Comparison of ENCODE assay signal across 8 mouse cellular contexts in genomic region chr10:128338948-128339347, GRCm38 (mm10). TPM values are rescaled to one million over a fixed set of nuclear protein-coding genes. Genes with fewer than 3 reads are reported as not detected.
DNase-seq lines count a peak whose midpoint lies in the region; ATAC-seq and TF ChIP-seq lines count a peak whose summit lies in the region.

No protein-coding gene starts in this region.

- no peak for TF ChIP-seq EP300 in MEL (IDR thresholded peaks at IDR 0.05; ENCODE audit: low read depth in 1 of 2, low read length in 2 of 2)
- no peak for TF ChIP-seq EP300 in heart, postnatal 0 days (IDR thresholded peaks at IDR 0.05; ENCODE audit: low read depth)

- H3K79me2 ChIP-seq in MEL (ENCODE audit: control insufficient read depth, insufficient read depth, low read length, poor library complexity) (peaks cover 58% of the 10 kb centered on the region), macrophage (ENCODE audit: inconsistent target) (peaks cover 60% of the 10 kb centered on the region)

- TF ChIP-seq RAD21 in MEL (IDR thresholded peaks at IDR 0.05; ENCODE audit: low read depth, low read length) = no peak

- DNase-seq in MEL (ENCODE audit: low read depth, low spot score) = no peak
- no peak for DNase-seq in heart, postnatal 0 days (ENCODE audit: low spot score)
- no peak for DNase-seq in thymus, postnatal 14 days
- no peak for DNase-seq in natural killer cell, adult 2 months (ENCODE audit: low spot score in 2 of 2)
- no peak for DNase-seq in adrenal gland, postnatal 25 days

- H3K9ac ChIP-seq in MEL (ENCODE audit: control insufficient read depth, low read depth, low read length, poor library complexity, severe bottlenecking) = peak overlapping the region; percentile 51
- peak overlapping the region; percentile 86 for H3K9ac ChIP-seq in heart, postnatal 0 days (replicated peaks; ENCODE audit: low read depth, low read length)

- WGBS in heart, postnatal 0 days = 20% methylated on average over 2 of the region's 2 CpGs
- WGBS in macrophage (ENCODE audit: missing documents) = 79% methylated on average over 2 of the region's 2 CpGs

- H3K4me3 ChIP-seq in erythroblast, embryonic 14.5 days (replicated peaks) = peak overlapping the region; percentile 95
- H3K4me3 ChIP-seq in MEL (ENCODE audit: control insufficient read depth in 1 of 2, insufficient read depth in 1 of 2, low read depth in 2 of 2, low read length in 2 of 2) (peak overlapping the region; percentile 20 to 28; a peak in 1 of 4 replicates), macrophage (ENCODE audit: inconsistent target) (peak overlapping the region; percentile 72)
- H3K4me3 ChIP-seq in heart, postnatal 0 days (ENCODE audit: low read depth, low read length) = peak overlapping the region; percentile 80

- peaks cover 90% of the 10 kb centered on the region for H3K4me1 ChIP-seq in erythroblast, embryonic 14.5 days (ENCODE audit: control insufficient read depth)
- peaks cover 32 to 50% of the 10 kb centered on the region in 2 experiments for H3K4me1 ChIP-seq in MEL (ENCODE audit: control insufficient read depth in 1 of 2, insufficient read depth in 2 of 2, low read length in 2 of 2)
- peaks cover 49% of the 10 kb centered on the region for H3K4me1 ChIP-seq in heart, postnatal 0 days (ENCODE audit: control insufficient read depth, insufficient read depth)

- no peak for ATAC-seq in erythroblast, adult 5-6 weeks (replicated peaks; ENCODE audit: low FRiP score, poor library complexity, severe bottlenecking)
- ATAC-seq in heart, postnatal 0 days (ENCODE audit: insufficient read depth, low read depth) = no peak

- H3K36me3 ChIP-seq in erythroblast, embryonic 14.5 days (ENCODE audit: control insufficient read depth) = peaks cover 49% of the 10 kb centered on the region
- H3K36me3 ChIP-seq in MEL (ENCODE audit: control insufficient read depth in 1 of 2, insufficient read depth in 2 of 2, low read length in 2 of 2) = peaks cover 8 to 71% of the 10 kb centered on the region in 2 experiments
- H3K36me3 ChIP-seq in heart, postnatal 0 days (replicated peaks; ENCODE audit: control insufficient read depth, insufficient read depth, low read length) = no peaks in the 10 kb centered on the region
- H3K36me3 ChIP-seq in macrophage (ENCODE audit: inconsistent target) = no peaks in the 10 kb centered on the region

- peak overlapping the region; percentile 90 for H3K4me2 ChIP-seq in heart, postnatal 0 days (ENCODE audit: low read depth, low read length)

- no peak for TF ChIP-seq CTCF in MEL (IDR thresholded peaks at IDR 0.05 in 2 of 3, conservative IDR thresholded peaks at IDR 0.05 in 1 of 3; ENCODE audit: control insufficient read depth in 1 of 3, insufficient read depth in 1 of 3, low read depth in 2 of 3, low read length in 3 of 3, poor library complexity in 1 of 3, severe bottlenecking in 1 of 3)
- no peak for TF ChIP-seq CTCF in heart, postnatal 0 days (IDR thresholded peaks at IDR 0.05; ENCODE audit: low read depth)

- H3K9me3 ChIP-seq in erythroblast, embryonic 14.5 days (ENCODE audit: control insufficient read depth, low read length) = no peaks in the 10 kb centered on the region
- no peaks in the 10 kb centered on the region for H3K9me3 ChIP-seq in MEL (replicated peaks; ENCODE audit: insufficient read depth, low read length)
- no peaks in the 10 kb centered on the region for H3K9me3 ChIP-seq in heart, postnatal 0 days (replicated peaks; ENCODE audit: control insufficient read depth, low read length)

- no peak for TF ChIP-seq POLR2A in MEL (IDR thresholded peaks at IDR 0.05; ENCODE audit: control insufficient read depth in 1 of 2, insufficient read depth in 1 of 2, low read depth in 1 of 2, low read length in 2 of 2, poor library complexity in 1 of 2)

- H3K27me3 ChIP-seq in erythroblast, embryonic 14.5 days (ENCODE audit: control insufficient read depth) = no peaks in the 10 kb centered on the region
- H3K27me3 ChIP-seq in MEL (ENCODE audit: control insufficient read depth in 1 of 2, insufficient read depth in 2 of 2, low read length in 2 of 2) = no peaks in the 10 kb centered on the region
- H3K27me3 ChIP-seq in heart, postnatal 0 days (ENCODE audit: control insufficient read depth, insufficient read depth, low read length) = no peaks in the 10 kb centered on the region

- peak overlapping the region; percentile 56 for H3K27ac ChIP-seq in MEL (ENCODE audit: control insufficient read depth, low read depth, low read length)
- H3K27ac ChIP-seq in heart, postnatal 0 days (ENCODE audit: low read depth) = peak overlapping the region; percentile 97
- H3K27ac ChIP-seq in macrophage = no peak overlapping the region

RNA-seq across cellular contexts. Expression of gene Cs, which starts 1.4 kb away (rescaled TPM):
- 2.2 and 3.1 TPM in 2 replicates for polyA plus RNA-seq in erythroblast, embryonic 14.5 days (2012)
- 60.5 and 67.5 TPM in 2 replicates for total RNA-seq in erythroblast, adult 5-6 weeks (2015; ENCODE audit: low replicate concordance)
- 26.2 and 30.6 TPM in 2 replicates for total RNA-seq in erythroblast, adult 5-6 weeks (2017; ENCODE audit: low replicate concordance)
- 161 and 187 TPM in 2 replicates for total RNA-seq in MEL (2012; rRNA removed)
- polyA plus RNA-seq in MEL (2012; ENCODE audit: insufficient read depth in 1 of 2, insufficient read length in 2 of 2, low read depth in 1 of 2, low replicate concordance in 2 of 2, missing spikeins in 1 of 2) (100 to 1,000 TPM; 133 to 256 TPM), macrophage (2018) (94.4 to 128 TPM (median 100 TPM) in 3 replicates)
- total RNA-seq in heart, postnatal 0 days (2014; rRNA removed; ENCODE audit: low replicate concordance) = 796 and 830 TPM in 2 replicates
- polyA plus RNA-seq in heart, postnatal 0 days (2015; fragmentation: Nextera tagmentation; extraction: Ambion mirVana) = 590 and 625 TPM in 2 replicates
- 100 to 1,000 TPM in 2 of 26 experiments, 10 to 100 TPM in 24; 40.6 to 106 (median 61.2) TPM for total RNA-seq in macrophage (2018; cell fraction: chromatin; rRNA removed)
- 100 to 1,000 TPM; 102 to 144 (median 114) TPM for total RNA-seq in macrophage (2018; cell fraction: cytosol; rRNA removed)
- total RNA-seq in macrophage (2018; cell fraction: nucleus; rRNA removed) = 100 to 1,000 TPM in 6 of 26 experiments, 10 to 100 TPM in 20; 59.8 to 120 (median 88.4) TPM
- total RNA-seq in adrenal gland, postnatal 25 days (2021) = 287 and 317 TPM in 2 replicates

RNA-seq across cellular contexts. Expression of gene Cnpy2, which starts 16.7 kb away (rescaled TPM):
- polyA plus RNA-seq in erythroblast, embryonic 14.5 days (2012) = 2.3 and 3.2 TPM in 2 replicates
- 30.7 and 48.6 TPM in 2 replicates for total RNA-seq in erythroblast, adult 5-6 weeks (2015; ENCODE audit: low replicate concordance)
- total RNA-seq in erythroblast, adult 5-6 weeks (2017; ENCODE audit: low replicate concordance) = 15.5 and 38.3 TPM in 2 replicates
- 92.4 and 98.1 TPM in 2 replicates for total RNA-seq in MEL (2012; rRNA removed)
- polyA plus RNA-seq in MEL (2012; ENCODE audit: insufficient read depth in 1 of 2, insufficient read length in 2 of 2, low read depth in 1 of 2, low replicate concordance in 2 of 2, missing spikeins in 1 of 2) = 100 to 1,000 TPM in 1 of 2 experiments, not detected in 1; 107 TPM
- total RNA-seq in heart, postnatal 0 days (2014; rRNA removed; ENCODE audit: low replicate concordance) = 24.7 and 49.9 TPM in 2 replicates
- polyA plus RNA-seq in heart, postnatal 0 days (2015; fragmentation: Nextera tagmentation; extraction: Ambion mirVana) = 170 and 190 TPM in 2 replicates
- 10 to 100 TPM in 15 of 26 experiments, 1 to 10 TPM in 11; 2.3 to 38.6 (median 13.5) TPM for total RNA-seq in macrophage (2018; cell fraction: chromatin; rRNA removed)
- total RNA-seq in macrophage (2018; cell fraction: cytosol; rRNA removed) = 100 to 1,000 TPM in 13 of 26 experiments, 10 to 100 TPM in 13; 76.7 to 167 (median 98.7) TPM
- 10 to 100 TPM; 20.6 to 57.3 (median 34.6) TPM for total RNA-seq in macrophage (2018; cell fraction: nucleus; rRNA removed)
- polyA plus RNA-seq in macrophage (2018) = 83.6 to 112 TPM (median 85.3 TPM) in 3 replicates
- total RNA-seq in adrenal gland, postnatal 25 days (2021) = 164 and 206 TPM in 2 replicates

RNA-seq across cellular contexts. Expression of gene Coq10a, which starts 29.8 kb away (rescaled TPM):
- polyA plus RNA-seq in erythroblast, embryonic 14.5 days (2012) = 0.49 and 0.53 TPM in 2 replicates
- 1.9 and 5.6 TPM in 2 replicates for total RNA-seq in erythroblast, adult 5-6 weeks (2015; ENCODE audit: low replicate concordance)
- total RNA-seq in erythroblast, adult 5-6 weeks (2017; ENCODE audit: low replicate concordance) = 2.8 and 3.2 TPM in 2 replicates
- 6.8 and 7.7 TPM in 2 replicates for total RNA-seq in MEL (2012; rRNA removed)
- polyA plus RNA-seq in MEL (2012; ENCODE audit: insufficient read depth in 1 of 2, insufficient read length in 2 of 2, low read depth in 1 of 2, low replicate concordance in 2 of 2, missing spikeins in 1 of 2) (10 to 100 TPM in 1 of 2 experiments, not detected in 1; 14.1 TPM), macrophage (2018) (20.5 to 35.2 TPM (median 25.5 TPM) in 3 replicates)
- 35.2 and 36.9 TPM in 2 replicates for total RNA-seq in heart, postnatal 0 days (2014; rRNA removed; ENCODE audit: low replicate concordance)
- polyA plus RNA-seq in heart, postnatal 0 days (2015; fragmentation: Nextera tagmentation; extraction: Ambion mirVana) = 52.9 and 61.2 TPM in 2 replicates
- total RNA-seq in macrophage (2018; cell fraction: chromatin; rRNA removed) = 100 to 1,000 TPM in 2 of 26 experiments, 10 to 100 TPM in 24; 13.3 to 122 (median 50.9) TPM
- 10 to 100 TPM; 12.0 to 35.3 (median 21.6) TPM for total RNA-seq in macrophage (2018; cell fraction: cytosol; rRNA removed)
- total RNA-seq in macrophage (2018; cell fraction: nucleus; rRNA removed) = 100 to 1,000 TPM in 3 of 26 experiments, 10 to 100 TPM in 23; 11.0 to 129 (median 43.5) TPM
- 74.4 and 80.2 TPM in 2 replicates for total RNA-seq in adrenal gland, postnatal 25 days (2021)

RNA-seq across cellular contexts. Expression of gene Pan2, which starts 35.8 kb away (rescaled TPM):
- 0.31 and 0.44 TPM in 2 replicates for polyA plus RNA-seq in erythroblast, embryonic 14.5 days (2012)
- total RNA-seq in erythroblast, adult 5-6 weeks (2015; ENCODE audit: low replicate concordance) = 7.9 and 8.8 TPM in 2 replicates
- total RNA-seq in erythroblast, adult 5-6 weeks (2017; ENCODE audit: low replicate concordance) = 7.5 and 8.9 TPM in 2 replicates
- total RNA-seq in MEL (2012; rRNA removed) = 6.8 and 7.9 TPM in 2 replicates
- polyA plus RNA-seq in MEL (2012; ENCODE audit: insufficient read depth in 1 of 2, insufficient read length in 2 of 2, low read depth in 1 of 2, low replicate concordance in 2 of 2, missing spikeins in 1 of 2) (10 to 100 TPM in 1 of 2 experiments, not detected in 1; 28.6 TPM), macrophage (2018) (2.9 to 5.7 TPM (median 3.4 TPM) in 3 replicates)
- total RNA-seq in heart, postnatal 0 days (2014; rRNA removed; ENCODE audit: low replicate concordance) = 19.6 and 24.1 TPM in 2 replicates
- 12.5 and 13.4 TPM in 2 replicates for polyA plus RNA-seq in heart, postnatal 0 days (2015; fragmentation: Nextera tagmentation; extraction: Ambion mirVana)
- 10 to 100 TPM in 25 of 26 experiments, 1 to 10 TPM in 1; 8.8 to 51.1 (median 37.7) TPM for total RNA-seq in macrophage (2018; cell fraction: chromatin; rRNA removed)
- 1 to 10 TPM; 2.2 to 6.0 (median 3.9) TPM for total RNA-seq in macrophage (2018; cell fraction: cytosol; rRNA removed)
- total RNA-seq in macrophage (2018; cell fraction: nucleus; rRNA removed) = 10 to 100 TPM in 25 of 26 experiments, 1 to 10 TPM in 1; 9.7 to 45.3 (median 22.1) TPM
- 28.9 and 32.7 TPM in 2 replicates for total RNA-seq in adrenal gland, postnatal 25 days (2021)

RNA-seq across cellular contexts. Expression of gene Ankrd52, which starts 38.0 kb away (rescaled TPM):
- 1.4 and 1.9 TPM in 2 replicates for polyA plus RNA-seq in erythroblast, embryonic 14.5 days (2012)
- total RNA-seq in erythroblast, adult 5-6 weeks (2015; ENCODE audit: low replicate concordance) = 7.7 and 30.0 TPM in 2 replicates
- total RNA-seq in erythroblast, adult 5-6 weeks (2017; ENCODE audit: low replicate concordance) = 2.9 and 3.5 TPM in 2 replicates
- total RNA-seq in MEL (2012; rRNA removed) = 9.5 and 10.0 TPM in 2 replicates
- 10 to 100 TPM in 1 of 2 experiments, not detected in 1; 39.9 TPM for polyA plus RNA-seq in MEL (2012; ENCODE audit: insufficient read depth in 1 of 2, insufficient read length in 2 of 2, low read depth in 1 of 2, low replicate concordance in 2 of 2, missing spikeins in 1 of 2)
- 14.3 and 17.6 TPM in 2 replicates for total RNA-seq in heart, postnatal 0 days (2014; rRNA removed; ENCODE audit: low replicate concordance)
- 4.2 and 4.5 TPM in 2 replicates for polyA plus RNA-seq in heart, postnatal 0 days (2015; fragmentation: Nextera tagmentation; extraction: Ambion mirVana)
- 100 to 1,000 TPM in 14 of 26 experiments, 10 to 100 TPM in 12; 50.9 to 167 (median 110) TPM for total RNA-seq in macrophage (2018; cell fraction: chromatin; rRNA removed)
- 10 to 100 TPM; 21.8 to 48.7 (median 34.6) TPM for total RNA-seq in macrophage (2018; cell fraction: cytosol; rRNA removed)
- 100 to 1,000 TPM in 2 of 26 experiments, 10 to 100 TPM in 24; 40.0 to 119 (median 63.2) TPM for total RNA-seq in macrophage (2018; cell fraction: nucleus; rRNA removed)
- polyA plus RNA-seq in macrophage (2018) = 23.3 to 29.3 TPM (median 26.0 TPM) in 3 replicates
- total RNA-seq in adrenal gland, postnatal 25 days (2021) = 72.3 and 75.1 TPM in 2 replicates

Comparison
In these comparisons a context has a peak if more than half of its experiments do, and no peak if none do; other contexts are left out.
1. H3K4me3 ChIP-seq: peak in every context shown above with its lines; median percentile 95 in erythroblast, embryonic 14.5 days; 80 in heart, postnatal 0 days; 72 in macrophage; 24 in MEL.